Mouse (Mus musculus) adrenal gland, adult (tissue): Measurements from ENCODE around the gene Dhrs13.
"Not testable (repeated sequence)": the region's sequence is repeated elsewhere in the genome, so short reads cannot be mapped to it uniquely, and the experiment has no call there.

Source experiments
- DNase-seq, 2 experiments: peaks; one replicate each; pipeline ENCODE4 v3.0.0; 2022 to 2023; ENCODE audit warnings: low spot score in 1 of 2; ENCODE audit not compliant: inconsistent age in 2 of 2

The Dhrs13 gene

GRCm38 (mm10) chr11:78040878-78041277 lies 8.8 kb downstream of the Dhrs13 start:
- DNase-seq = no peak

GRCm38 (mm10) chr11:78042290-78042870 lies 10.3 kb downstream of the Dhrs13 start:
- not testable (repeated sequence) for DNase-seq

GRCm38 (mm10) chr11:78044758-78045251 lies 12.7 kb downstream of the Dhrs13 start:
- DNase-seq = peak; percentile 92 to 97

GRCm38 (mm10) chr11:78048637-78049036 lies 16.6 kb downstream of the Dhrs13 start:
- not testable (repeated sequence) for DNase-seq

GRCm38 (mm10) chr11:78053078-78053477 lies 21.0 kb downstream of the Dhrs13 start:
- no peak for DNase-seq

- DNase-seq = no peak
Measured at GRCm38 (mm10) chr11:78056946-78057345, 24.9 kb downstream of the Dhrs13 start.

- DNase-seq = peak; percentile 88 to 93
Measured at GRCm38 (mm10) chr11:78059833-78060757, 28.0 kb downstream of the Dhrs13 start.

- no peak for DNase-seq
Measured at GRCm38 (mm10) chr11:78062563-78062962, 30.5 kb downstream of the Dhrs13 start.

- DNase-seq = no peak
Measured at GRCm38 (mm10) chr11:78065906-78066305, 33.8 kb downstream of the Dhrs13 start.

GRCm38 (mm10) chr11:78066641-78067040 lies 34.6 kb downstream of the Dhrs13 start:
- DNase-seq = no peak

GRCm38 (mm10) chr11:78067566-78067965 lies 35.5 kb downstream of the Dhrs13 start:
- no peak for DNase-seq

GRCm38 (mm10) chr11:78069130-78069529 lies 37.0 kb downstream of the Dhrs13 start:
- no peak for DNase-seq

- DNase-seq = peak in 1 of 2 experiments; percentile 15
Measured at GRCm38 (mm10) chr11:78069646-78070045, 37.6 kb downstream of the Dhrs13 start.

- no peak for DNase-seq
Measured at GRCm38 (mm10) chr11:78071938-78072337, 39.9 kb downstream of the Dhrs13 start.

- DNase-seq = peak in 1 of 2 experiments; percentile 19
Measured at GRCm38 (mm10) chr11:78072425-78073130, 40.5 kb downstream of the Dhrs13 start.

- peak in 1 of 2 experiments; percentile 15 for DNase-seq
Measured at GRCm38 (mm10) chr11:78073577-78074276, 41.6 kb downstream of the Dhrs13 start.

- DNase-seq = peak in 1 of 2 experiments; percentile 14
Measured at GRCm38 (mm10) chr11:78074277-78074652, 42.2 kb downstream of the Dhrs13 start.

GRCm38 (mm10) chr11:78074666-78075065 lies 42.6 kb downstream of the Dhrs13 start:
- DNase-seq = peak in 1 of 2 experiments; percentile 15

- DNase-seq = peak; percentile 86 to 95
Measured at GRCm38 (mm10) chr11:78079961-78080921, 48.2 kb downstream of the Dhrs13 start, which contains the start of gene Eral1. Eral1 (minus strand) TSS chr11:78080383.
